Mouse (Mus musculus) natural killer cell, adult 2 months (primary cell): ENCODE measurements around the gene Mef2d.

Experiments
- DNase-seq, 2 experiments: peaks; one replicate each; pipeline ENCODE4 v3.0.0; 2022; ENCODE audit warnings: low spot score in 2 of 2

Gene Mef2d

GRCm38 (mm10) chr3:88141787-88142523 is at the start of gene Mef2d:
Gene Mef2d, plus strand, starts transcription at chr3:88142372.
- DNase-seq, result peak; percentile 94 to 97

GRCm38 (mm10) chr3:88094126-88094525 is 48.0 kb upstream of the Mef2d start:
- DNase-seq, result no peak

- no peak for DNase-seq
Measured at GRCm38 (mm10) chr3:88097666-88098065, 44.5 kb upstream of the Mef2d start.

GRCm38 (mm10) chr3:88100251-88100650 is 41.9 kb upstream of the Mef2d start:
- DNase-seq, result no peak

- DNase-seq, result no peak
Measured at GRCm38 (mm10) chr3:88101736-88102135, 40.4 kb upstream of the Mef2d start.

GRCm38 (mm10) chr3:88102196-88102595 is 40.0 kb upstream of the Mef2d start:
- DNase-seq, result no peak

GRCm38 (mm10) chr3:88102611-88103010 is 39.6 kb upstream of the Mef2d start:
- no peak for DNase-seq

GRCm38 (mm10) chr3:88106126-88106525 is 36.0 kb upstream of the Mef2d start:
- DNase-seq, result no peak

GRCm38 (mm10) chr3:88109126-88109525 is 33.0 kb upstream of the Mef2d start:
- peak; percentile 27 to 56 for DNase-seq

- DNase-seq, result no peak
Measured at GRCm38 (mm10) chr3:88114396-88114795, 27.8 kb upstream of the Mef2d start.

- no peak for DNase-seq
Measured at GRCm38 (mm10) chr3:88120117-88120651, 22.0 kb upstream of the Mef2d start.

- DNase-seq, result no peak
Measured at GRCm38 (mm10) chr3:88121164-88122131, 20.7 kb upstream of the Mef2d start.

GRCm38 (mm10) chr3:88125195-88125594 is 17.0 kb upstream of the Mef2d start:
- DNase-seq, result no peak

- DNase-seq, result no peak
Measured at GRCm38 (mm10) chr3:88126181-88126580, 16.0 kb upstream of the Mef2d start.

- DNase-seq, result no peak
Measured at GRCm38 (mm10) chr3:88127636-88128035, 14.5 kb upstream of the Mef2d start.

GRCm38 (mm10) chr3:88128056-88128455 is 14.1 kb upstream of the Mef2d start:
- DNase-seq, result no peak

- no peak for DNase-seq
Measured at GRCm38 (mm10) chr3:88129006-88129405, 13.2 kb upstream of the Mef2d start.

- no peak for DNase-seq
Measured at GRCm38 (mm10) chr3:88131071-88131470, 11.1 kb upstream of the Mef2d start.

GRCm38 (mm10) chr3:88132492-88132891 is 9.7 kb upstream of the Mef2d start:
- no peak for DNase-seq

- no peak for DNase-seq
Measured at GRCm38 (mm10) chr3:88133187-88133771, 8.9 kb upstream of the Mef2d start.

GRCm38 (mm10) chr3:88136346-88136745 is 5.8 kb upstream of the Mef2d start:
- DNase-seq, result no peak

- no peak for DNase-seq
Measured at GRCm38 (mm10) chr3:88136945-88137494, 5.2 kb upstream of the Mef2d start.
